Mouse (Mus musculus) neutrophil, adult 5-6 weeks (primary cell): ENCODE measurements around the gene Gm6096. TPM values are rescaled to one million over a fixed set of nuclear protein-coding genes. Genes with fewer than 3 reads are reported as not detected.
A peak's percentile ranks its signal among the peaks of the same experiment; 100 is the strongest.
"Not testable (repeated sequence)": the region's sequence is repeated elsewhere in the genome, so short reads cannot be mapped to it uniquely, and the experiment has no call there.

Experiments
- ATAC-seq: fragments of 151-379, 151-347 bp; 2 replicates; pipeline ENCODE4 v1.8.0; 2017; ENCODE audit warnings: mild to moderate bottlenecking, moderate TSS enrichment; ENCODE audit not compliant: insufficient number of reproducible peaks, poor library complexity, low FRiP score, severe bottlenecking; ENCODE audit errors: extremely low read depth
- total RNA-seq: library from RNA; stranded (forward); fragments of 200-1000 nt; gene quantifications from 2 replicates; pipeline ENCODE4 v1.2.3, GENCODE M21; 2017

The Gm6096 gene
- total RNA-seq: not detected in 2 replicates

GRCm38 (mm10) chr7:34250738-34251137 is at the start of gene Gm6096:
Gm6096 (plus strand) TSS chr7:34251038.
- no peak for ATAC-seq

- ATAC-seq: not testable (repeated sequence)
Measured at GRCm38 (mm10) chr7:34202147-34202546, 48.7 kb upstream of the Gm6096 start.

GRCm38 (mm10) chr7:34206331-34206730 is 44.5 kb upstream of the Gm6096 start:
- ATAC-seq: no peak

- ATAC-seq: no peak
Measured at GRCm38 (mm10) chr7:34208027-34208745, 42.7 kb upstream of the Gm6096 start.

GRCm38 (mm10) chr7:34213281-34213680 is 37.6 kb upstream of the Gm6096 start:
- ATAC-seq: no peak

GRCm38 (mm10) chr7:34214644-34215043 is 36.2 kb upstream of the Gm6096 start:
- peak; percentile 70 for ATAC-seq

- no peak for ATAC-seq
Measured at GRCm38 (mm10) chr7:34215481-34215880, 35.4 kb upstream of the Gm6096 start.

- no peak for ATAC-seq
Measured at GRCm38 (mm10) chr7:34216474-34216873, 34.4 kb upstream of the Gm6096 start.

GRCm38 (mm10) chr7:34218496-34218895 is 32.3 kb upstream of the Gm6096 start:
- no peak for ATAC-seq

GRCm38 (mm10) chr7:34221594-34222250 is 29.1 kb upstream of the Gm6096 start:
- no peak for ATAC-seq

- no peak for ATAC-seq
Measured at GRCm38 (mm10) chr7:34222340-34222739, 28.5 kb upstream of the Gm6096 start.

- no peak for ATAC-seq
Measured at GRCm38 (mm10) chr7:34224308-34224707, 26.5 kb upstream of the Gm6096 start.

- no peak for ATAC-seq
Measured at GRCm38 (mm10) chr7:34226086-34226485, 24.8 kb upstream of the Gm6096 start.

- ATAC-seq: no peak
Measured at GRCm38 (mm10) chr7:34226846-34227245, 24.0 kb upstream of the Gm6096 start.

- no peak for ATAC-seq
Measured at GRCm38 (mm10) chr7:34228641-34229040, 22.2 kb upstream of the Gm6096 start.

- ATAC-seq: no peak
Measured at GRCm38 (mm10) chr7:34229153-34229552, 21.7 kb upstream of the Gm6096 start.

GRCm38 (mm10) chr7:34229691-34230111 is 21.1 kb upstream of the Gm6096 start:
- ATAC-seq: no peak

- ATAC-seq: peak; percentile 69
Measured at GRCm38 (mm10) chr7:34230116-34230515, 20.7 kb upstream of the Gm6096 start, which contains the start of gene Gpi1. Gpi1 (minus strand) TSS chr7:34230336.

GRCm38 (mm10) chr7:34232785-34233725 is 17.8 kb upstream of the Gm6096 start:
- ATAC-seq: no peak
